ENCODE assay signal across 8 mouse cellular contexts in the genomic region with DNA sequence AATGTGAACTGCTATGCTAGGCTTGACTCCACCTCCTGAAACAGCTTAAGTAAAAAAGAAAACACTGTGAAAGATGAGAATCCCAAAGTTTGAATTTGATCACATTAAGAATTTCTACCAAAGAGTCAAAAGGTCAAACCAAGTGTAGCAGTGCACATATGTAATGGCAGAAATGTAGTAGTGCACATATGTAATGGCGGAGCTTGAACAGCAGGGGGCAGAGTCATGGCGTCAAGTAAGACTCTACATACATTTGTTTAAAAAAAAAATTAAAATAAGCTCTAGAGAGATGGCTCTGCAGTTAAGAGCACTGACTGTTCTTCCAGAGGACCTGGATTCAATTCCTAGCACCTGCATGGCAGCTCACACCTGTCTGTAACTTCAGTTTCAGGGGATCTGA.
DNase-seq lines count a peak whose midpoint lies in the region; ATAC-seq and TF ChIP-seq lines count a peak whose summit lies in the region.

No protein-coding gene starts in this region.

- no peak for TF ChIP-seq POLR2A in bone marrow, adult 2 months (IDR thresholded peaks at IDR 0.05; ENCODE audit: borderline replicate concordance, control insufficient read depth, low read depth, low read length)

- no peaks in the 10 kb centered on the region for H3K36me3 ChIP-seq in forebrain, embryonic 14.5 days (ENCODE audit: control insufficient read depth, insufficient read depth, low read length)
- no peaks in the 10 kb centered on the region for H3K36me3 ChIP-seq in forebrain, embryonic 13.5 days (ENCODE audit: poor library complexity, severe bottlenecking)
- H3K36me3 ChIP-seq in neural tube, embryonic 15.5 days: no peaks in the 10 kb centered on the region

- H3K4me3 ChIP-seq in forebrain, embryonic 14.5 days (ENCODE audit: low read depth, low read length): no peak overlapping the region
- H3K4me3 ChIP-seq in forebrain, embryonic 13.5 days: no peak overlapping the region
- H3K4me3 ChIP-seq in neural tube, embryonic 15.5 days (replicated peaks): no peak overlapping the region
- H3K4me3 ChIP-seq in bone marrow, adult 2 months (replicated peaks; ENCODE audit: control insufficient read depth, low read depth, low read length): no peak overlapping the region

- DNase-seq in forebrain, embryonic 14.5 days (ENCODE audit: low spot score): peak; percentile 55
- peak; percentile 47 for DNase-seq in neural tube, embryonic 10.5 days (ENCODE audit: extremely low spot score, low spot score)
- peak; percentile 42 to 65 for DNase-seq in heart, postnatal 10 days
- DNase-seq in mesoderm, embryonic 11.5 days (ENCODE audit: low read depth, low spot score): peak; percentile 51
- no peak for DNase-seq in left cerebral cortex, adult 18-20 months (ENCODE audit: low spot score in 2 of 2)

- H3K4me1 ChIP-seq in forebrain, embryonic 14.5 days (ENCODE audit: control insufficient read depth, insufficient read depth, low read length): no peaks in the 10 kb centered on the region
- H3K4me1 ChIP-seq in forebrain, embryonic 13.5 days: no peaks in the 10 kb centered on the region
- no peaks in the 10 kb centered on the region for H3K4me1 ChIP-seq in neural tube, embryonic 15.5 days
- H3K4me1 ChIP-seq in bone marrow, adult 2 months (ENCODE audit: control insufficient read depth, insufficient read depth, low read length): no peaks in the 10 kb centered on the region

- no peaks in the 10 kb centered on the region for H3K27me3 ChIP-seq in forebrain, embryonic 14.5 days (replicated peaks; ENCODE audit: control insufficient read depth, insufficient read depth, low read length)
- no peaks in the 10 kb centered on the region for H3K27me3 ChIP-seq in forebrain, embryonic 13.5 days
- no peaks in the 10 kb centered on the region for H3K27me3 ChIP-seq in neural tube, embryonic 15.5 days (replicated peaks)

- no peak overlapping the region for H3K27ac ChIP-seq in forebrain, embryonic 14.5 days (ENCODE audit: low read depth, low read length)
- H3K27ac ChIP-seq in forebrain, embryonic 13.5 days: no peak overlapping the region
- H3K27ac ChIP-seq in neural tube, embryonic 15.5 days (replicated peaks): no peak overlapping the region
- H3K27ac ChIP-seq in bone marrow, adult 2 months (ENCODE audit: control insufficient read depth, insufficient read depth, low read depth, low read length, poor library complexity): no peak overlapping the region

- TF ChIP-seq CTCF in bone marrow, adult 2 months (IDR thresholded peaks at IDR 0.05; ENCODE audit: control insufficient read depth, insufficient read depth, low read length): peak; percentile 20; the same call in 1 of the 2 replicates

- H3K4me2 ChIP-seq in forebrain, embryonic 14.5 days (ENCODE audit: low read length): no peak overlapping the region
- H3K4me2 ChIP-seq in forebrain, embryonic 13.5 days: no peak overlapping the region
- H3K4me2 ChIP-seq in neural tube, embryonic 15.5 days: no peak overlapping the region

- H3K9ac ChIP-seq in forebrain, embryonic 14.5 days (ENCODE audit: low read length): no peak overlapping the region
- H3K9ac ChIP-seq in forebrain, embryonic 13.5 days: no peak overlapping the region
- H3K9ac ChIP-seq in neural tube, embryonic 15.5 days (replicated peaks): no peak overlapping the region

- intact Hi-C loops in heart, postnatal 10 days (cut with DNase I): loop anchor here (1.0 to 5.0 kb wide), 2 partner anchors 101 to 201 kb away; no protein-coding TSS in a partner anchor

- 43% methylated on average over 2 of the region's 2 CpGs for WGBS in forebrain, embryonic 14.5 days
- WGBS in forebrain, embryonic 13.5 days: 20% methylated on average over 2 of the region's 2 CpGs
- 33% methylated on average over 2 of the region's 2 CpGs for WGBS in neural tube, embryonic 15.5 days
- 8% methylated on average over 2 of the region's 2 CpGs for WGBS in bone marrow, adult 2 months

- ATAC-seq in forebrain, embryonic 14.5 days: no peak
- no peak for ATAC-seq in forebrain, embryonic 13.5 days
- ATAC-seq in neural tube, embryonic 15.5 days (ENCODE audit: low FRiP score): no peak

- no peaks in the 10 kb centered on the region for H3K9me3 ChIP-seq in forebrain, embryonic 14.5 days (replicated peaks; ENCODE audit: control insufficient read depth, low read length)
- H3K9me3 ChIP-seq in forebrain, embryonic 13.5 days (replicated peaks): no peaks in the 10 kb centered on the region
- H3K9me3 ChIP-seq in neural tube, embryonic 15.5 days (replicated peaks): no peaks in the 10 kb centered on the region

Comparison
In these comparisons a context has a peak if more than half of its experiments do, and no peak if none do; other contexts are left out.
1. DNase-seq: peak in forebrain, embryonic 14.5 days (single experiment), neural tube, embryonic 10.5 days (single experiment), heart, postnatal 10 days (2 of 2) and mesoderm, embryonic 11.5 days (single experiment); none in left cerebral cortex, adult 18-20 months (0 of 2).